Mouse (Mus musculus) midbrain, embryonic 14.5 days (tissue): ENCODE results near the gene Ets1. TPM values are rescaled to one million over a fixed set of nuclear protein-coding genes. Genes with fewer than 3 reads are reported as not detected.

ENCODE experiments used
- ATAC-seq: fragments of 200-750 bp; cut with Nextera tagmentation; 2 replicates; pipeline ENCODE4 v1.8.0; 2017; ENCODE audit warnings: moderate number of reproducible peaks, moderate library complexity; ENCODE audit not compliant: low FRiP score, low TSS enrichment
- DNase-seq: peaks from one replicate; pipeline ENCODE4 v3.0.0-alpha.2; 2015
- H3K27ac ChIP-seq: fragments of 300-500 bp; sonication (generic); replicated peaks from 2 replicates; pipeline ENCODE4 v1.5.1; 2014; ENCODE audit warnings: mild to moderate bottlenecking, low read depth, low read length, moderate library complexity
- H3K27me3 ChIP-seq: fragments of 300-500 bp; sonication (generic); 2 replicates; pipeline ENCODE4 v1.6.1; 2014; ENCODE audit warnings: low read length, control low read depth, mixed read lengths; ENCODE audit not compliant: control insufficient read depth, insufficient read depth
- H3K36me3 ChIP-seq: fragments of 300-500 bp; sonication (generic); 2 replicates; pipeline ENCODE4 v1.6.1; 2014; ENCODE audit warnings: low read length, control low read depth; ENCODE audit not compliant: control insufficient read depth, insufficient read depth
- H3K4me1 ChIP-seq: fragments of 300-500 bp; sonication (generic); 2 replicates; pipeline ENCODE4 v1.6.1; 2014; ENCODE audit warnings: mild to moderate bottlenecking, antibody characterized with exemption, low read length, control low read depth; ENCODE audit not compliant: control insufficient read depth, insufficient read depth
- H3K4me2 ChIP-seq: fragments of 300-500 bp; sonication (generic); 2 replicates; pipeline ENCODE4 v1.6.1; 2014; ENCODE audit warnings: mild to moderate bottlenecking, low read length, moderate library complexity
- H3K4me3 ChIP-seq: fragments of 300-500 bp; sonication (generic); replicated peaks from 2 replicates; pipeline ENCODE4 v1.5.1; 2014; ENCODE audit warnings: low read depth, low read length
- H3K9ac ChIP-seq: fragments of 300-500 bp; sonication (generic); replicated peaks from 2 replicates; pipeline ENCODE4 v1.6.1; 2014; ENCODE audit warnings: mild to moderate bottlenecking, low read length, moderate library complexity
- H3K9me3 ChIP-seq: fragments of 300-500 bp; sonication (generic); 2 replicates; pipeline ENCODE4 v1.6.1; 2016; ENCODE audit warnings: low read length, control low read depth, mixed read lengths; ENCODE audit not compliant: control insufficient read depth
- WGBS: fragments of 180-500 bp; shearing (Covaris S2); extraction: QIAGEN DNeasy Blood & Tissue Kit; methylation state at CpG from one replicate; pipeline ENCODE4 v1.1.7; 2014; 5-methylcytosine and 5-hydroxymethylcytosine counted together
- polyA plus RNA-seq: library from polyadenylated mRNA; unstranded; fragments of >200 nt; fragmentation: Nextera tagmentation; extraction: Ambion mirVana; gene quantifications from 2 replicates; pipeline ENCODE4 v1.2.1, GENCODE M21; 2014

Gene Ets1
- polyA plus RNA-seq, 1 experiment from 2014 or later = 19.6 TPM

- no peak for DNase-seq
- H3K9ac ChIP-seq = no peak overlapping the region
- 83% methylated on average over 8 of the region's 8 CpGs for WGBS
- H3K9me3 ChIP-seq = no peaks in the 10 kb centered on the region
- no peak overlapping the region for H3K27ac ChIP-seq
- no peak for ATAC-seq
- H3K27me3 ChIP-seq = peaks cover 10% of the 10 kb centered on the region
- no peak overlapping the region for H3K4me2 ChIP-seq
- H3K4me3 ChIP-seq = no peak overlapping the region
- no peaks in the 10 kb centered on the region for H3K36me3 ChIP-seq
- peaks cover 4% of the 10 kb centered on the region for H3K4me1 ChIP-seq
These were observed 39.7 kb upstream of the Ets1 start for GRCm38 (mm10) chr9:32596366-32596765.

GRCm38 (mm10) chr9:32601953-32602352 is 34.1 kb upstream of the Ets1 start:
- Histone ChIP-seq H3K27ac (no peak overlapping the region), H3K9me3 (no peaks in the 10 kb centered on the region), H3K4me3 (no peak overlapping the region), H3K9ac (no peak overlapping the region), H3K27me3 (0 out of 2 replicates have a peak, but pooled peaks cover 5% of the 10 kb centered on the region), H3K36me3 (no peaks in the 10 kb centered on the region), H3K4me1 (no peaks in the 10 kb centered on the region), H3K4me2 (no peak overlapping the region)
- DNase-seq (no peak), ATAC-seq (no peak)
- 88% methylated on average over 5 of the region's 5 CpGs for WGBS

- Histone ChIP-seq H3K36me3 (no peaks in the 10 kb centered on the region), H3K9ac (no peak overlapping the region), H3K4me3 (no peak overlapping the region), H3K4me1 (no peaks in the 10 kb centered on the region), H3K9me3 (no peaks in the 10 kb centered on the region), H3K27ac (no peak overlapping the region), H3K4me2 (no peak overlapping the region), H3K27me3 (peaks cover 8% of the 10 kb centered on the region; the same call in 1 of the 2 replicates)
- ATAC-seq (no peak), DNase-seq (no peak)
- WGBS = 89% methylated on average over 7 of the region's 7 CpGs
These were observed 32.9 kb upstream of the Ets1 start for GRCm38 (mm10) chr9:32603097-32603496.

- Histone ChIP-seq H3K9ac (no peak overlapping the region), H3K4me2 (no peak overlapping the region), H3K27me3 (peaks cover 10% of the 10 kb centered on the region; the same call in 1 of the 2 replicates), H3K36me3 (no peaks in the 10 kb centered on the region), H3K9me3 (no peaks in the 10 kb centered on the region), H3K4me1 (no peaks in the 10 kb centered on the region), H3K27ac (no peak overlapping the region), H3K4me3 (no peak overlapping the region)
- DNase-seq (no peak), ATAC-seq (no peak)
- 29% methylated on average over 7 of the region's 7 CpGs for WGBS
These were observed 28.8 kb upstream of the Ets1 start for GRCm38 (mm10) chr9:32607218-32607617.

GRCm38 (mm10) chr9:32608831-32609610 is 27.0 kb upstream of the Ets1 start:
- ATAC-seq = no peak
- 88% methylated on average over 10 of the region's 10 CpGs for WGBS
- DNase-seq = no peak
- Histone ChIP-seq H3K4me1 (no peaks in the 10 kb centered on the region), H3K4me2 (no peak overlapping the region), H3K9me3 (no peaks in the 10 kb centered on the region), H3K27ac (no peak overlapping the region), H3K36me3 (no peaks in the 10 kb centered on the region), H3K4me3 (no peak overlapping the region), H3K9ac (no peak overlapping the region), H3K27me3 (peaks cover 16% of the 10 kb centered on the region)

GRCm38 (mm10) chr9:32610218-32610617 is 25.8 kb upstream of the Ets1 start:
- Histone ChIP-seq H3K4me2 (no peak overlapping the region), H3K4me3 (no peak overlapping the region), H3K27me3 (peaks cover 25% of the 10 kb centered on the region), H3K27ac (no peak overlapping the region), H3K9ac (no peak overlapping the region), H3K4me1 (no peaks in the 10 kb centered on the region), H3K36me3 (no peaks in the 10 kb centered on the region), H3K9me3 (no peaks in the 10 kb centered on the region)
- WGBS = 81% methylated on average over 8 of the region's 8 CpGs
- DNase-seq (no peak), ATAC-seq (no peak)

GRCm38 (mm10) chr9:32610631-32611030 is 25.4 kb upstream of the Ets1 start:
- Histone ChIP-seq H3K4me1 (no peaks in the 10 kb centered on the region), H3K27me3 (peaks cover 27% of the 10 kb centered on the region), H3K4me3 (no peak overlapping the region), H3K36me3 (no peaks in the 10 kb centered on the region), H3K4me2 (no peak overlapping the region), H3K27ac (no peak overlapping the region), H3K9me3 (no peaks in the 10 kb centered on the region), H3K9ac (no peak overlapping the region)
- DNase-seq = no peak
- WGBS = 58% methylated on average over 4 of the region's 4 CpGs
- no peak for ATAC-seq

- no peak overlapping the region for H3K4me3 ChIP-seq
- H3K27ac ChIP-seq = no peak overlapping the region
- ATAC-seq = no peak
- no peaks in the 10 kb centered on the region for H3K36me3 ChIP-seq
- no peak overlapping the region for H3K9ac ChIP-seq
- no peak overlapping the region for H3K4me2 ChIP-seq
- H3K9me3 ChIP-seq = no peaks in the 10 kb centered on the region
- H3K27me3 ChIP-seq = peaks cover 22% of the 10 kb centered on the region
- H3K4me1 ChIP-seq = no peaks in the 10 kb centered on the region
- WGBS = 86% methylated on average over 4 of the region's 4 CpGs
- no peak for DNase-seq
These were observed 24.7 kb upstream of the Ets1 start for GRCm38 (mm10) chr9:32611340-32611739.

- 88% methylated on average over 5 of the region's 5 CpGs for WGBS
These were observed 23.6 kb upstream of the Ets1 start for GRCm38 (mm10) chr9:32612426-32612825.

More at GRCm38 (mm10) chr9:32612426-32612825, 23.6 kb upstream of the Ets1 start:
- Histone ChIP-seq H3K27me3 (peaks cover 26% of the 10 kb centered on the region), H3K4me3 (no peak overlapping the region), H3K36me3 (no peaks in the 10 kb centered on the region), H3K4me2 (no peak overlapping the region), H3K27ac (no peak overlapping the region), H3K4me1 (no peaks in the 10 kb centered on the region), H3K9ac (no peak overlapping the region), H3K9me3 (no peaks in the 10 kb centered on the region)
- DNase-seq (no peak), ATAC-seq (no peak)
